Mouse (Mus musculus): Measurements from ENCODE around the gene Ap3b2.
"Not testable (repeated sequence)": the region's sequence is repeated elsewhere in the genome, so short reads cannot be mapped to it uniquely, and the experiment has no call there.

Gene Ap3b2

GRCm38 (mm10) chr7:81493331-81494021 lies at the start of gene Ap3b2:
Ap3b2 (minus strand) TSS chr7:81493925.
- no peak for DNase-seq (ENCODE audit: low read depth, low spot score)

GRCm38 (mm10) chr7:81542934-81543333 lies 49.2 kb upstream of the Ap3b2 start:
- no peak for DNase-seq (ENCODE audit: low read depth, low spot score)

GRCm38 (mm10) chr7:81541924-81542524 lies 48.3 kb upstream of the Ap3b2 start:
- DNase-seq (ENCODE audit: low read depth, low spot score) = no peak

- DNase-seq (ENCODE audit: low read depth, low spot score) = no peak
Measured at GRCm38 (mm10) chr7:81540999-81541398, 47.3 kb upstream of the Ap3b2 start.

DNA sequence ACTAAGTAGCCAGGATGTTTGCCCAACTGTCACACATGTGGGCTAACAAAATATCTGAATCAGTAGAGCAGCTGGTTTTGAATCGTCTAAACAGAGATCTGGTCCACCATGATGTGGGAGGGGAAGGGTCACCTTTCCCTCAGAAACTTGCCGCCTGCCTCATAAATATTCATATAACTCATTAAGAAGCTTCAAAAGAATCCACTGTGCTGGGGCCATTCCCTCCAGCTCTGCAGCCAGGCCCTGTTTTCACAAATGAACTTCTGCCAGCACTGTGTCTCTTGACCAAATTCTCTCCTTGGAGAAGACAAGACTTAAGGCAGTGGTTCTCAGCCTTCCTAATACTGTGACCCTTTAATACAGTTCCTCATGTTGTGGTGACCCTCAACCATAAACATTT lies 45.8 kb upstream of the Ap3b2 start:
- no peak for DNase-seq (ENCODE audit: low read depth, low spot score)

- peak; percentile 42 for DNase-seq (ENCODE audit: low read depth, low spot score)
Measured at GRCm38 (mm10) chr7:81538070-81538675, 44.4 kb upstream of the Ap3b2 start.

GRCm38 (mm10) chr7:81536478-81536877 lies 42.8 kb upstream of the Ap3b2 start:
- DNase-seq (ENCODE audit: low read depth, low spot score) = no peak

DNA sequence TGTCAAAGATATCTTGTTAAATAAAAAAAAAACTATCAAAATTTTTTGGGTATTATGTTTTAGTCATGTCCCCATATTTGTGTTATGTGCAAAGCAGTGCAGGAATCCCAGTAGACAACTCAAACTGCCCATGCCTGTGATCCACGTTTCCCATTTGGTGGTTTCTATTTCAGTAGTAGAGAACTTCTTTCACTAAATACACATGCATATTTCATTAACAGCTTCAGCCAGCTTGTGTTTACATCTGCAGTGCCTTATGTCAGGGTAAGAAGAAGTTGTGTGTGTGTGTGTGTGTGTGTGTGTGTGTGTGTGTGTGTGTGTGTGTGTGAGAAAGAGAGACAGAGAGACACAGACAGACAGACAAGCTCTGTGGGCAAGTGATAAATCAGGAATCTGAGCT lies 37.7 kb upstream of the Ap3b2 start:
- no peak for DNase-seq (ENCODE audit: low read depth, low spot score)

DNA sequence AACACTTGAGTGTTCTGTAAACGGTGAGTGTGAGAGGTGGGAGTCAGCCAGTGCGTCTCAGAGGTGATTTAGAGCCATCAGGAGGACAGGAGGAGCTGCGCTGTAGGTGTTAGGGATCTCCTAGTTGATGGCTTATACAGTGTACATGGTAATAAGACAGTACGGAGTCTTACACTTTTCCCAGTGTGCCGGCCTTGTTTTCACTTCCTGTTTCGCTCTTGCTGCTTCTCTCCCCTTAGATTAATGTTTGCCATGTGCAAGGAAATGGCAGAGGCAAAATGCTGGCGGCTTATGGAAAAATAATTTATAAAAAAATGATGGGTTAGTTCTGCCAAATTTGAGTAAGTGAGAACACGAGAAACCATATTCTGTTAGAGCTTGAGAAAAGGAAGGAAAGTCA lies 35.2 kb upstream of the Ap3b2 start:
- no peak for DNase-seq (ENCODE audit: low read depth, low spot score)

GRCm38 (mm10) chr7:81523663-81524017 lies 29.9 kb upstream of the Ap3b2 start:
- no peak for DNase-seq (ENCODE audit: low read depth, low spot score)

DNA sequence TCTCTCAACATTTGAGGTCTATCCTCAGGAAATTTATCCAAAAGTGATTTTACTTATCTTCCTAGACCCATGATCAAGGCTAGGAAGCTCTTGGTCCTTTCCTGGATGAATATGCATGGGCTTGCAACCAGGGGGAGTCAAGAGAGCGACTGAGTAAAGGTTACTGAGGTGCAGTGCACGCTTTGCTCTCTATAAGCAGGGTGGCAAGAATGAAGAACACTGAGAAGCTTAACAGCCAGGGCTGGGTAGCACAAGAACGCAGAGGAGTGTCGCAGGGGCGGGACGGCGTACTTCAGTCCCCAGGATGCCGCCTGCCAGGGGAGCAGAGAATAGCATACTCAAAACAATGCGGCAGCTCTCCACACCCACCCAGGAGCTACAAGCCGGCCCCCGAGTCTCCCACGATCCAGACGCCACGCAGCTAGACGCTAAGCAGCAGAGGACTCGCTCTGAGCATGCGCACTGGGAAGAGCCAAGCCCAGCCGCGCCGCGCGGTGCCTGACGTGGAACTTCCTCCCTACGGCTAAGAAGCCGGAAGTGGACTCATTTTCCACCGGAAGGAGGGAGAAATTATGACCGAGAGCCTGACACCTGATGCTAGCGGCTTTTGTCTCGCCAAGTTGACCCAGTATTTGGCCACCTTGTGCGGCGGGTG lies 29.4 kb upstream of the Ap3b2 start:
- DNase-seq (ENCODE audit: low read depth, low spot score) = peak; percentile 91

- no peak for DNase-seq (ENCODE audit: low read depth, low spot score)
Measured at GRCm38 (mm10) chr7:81516154-81517030, 22.7 kb upstream of the Ap3b2 start.

DNA sequence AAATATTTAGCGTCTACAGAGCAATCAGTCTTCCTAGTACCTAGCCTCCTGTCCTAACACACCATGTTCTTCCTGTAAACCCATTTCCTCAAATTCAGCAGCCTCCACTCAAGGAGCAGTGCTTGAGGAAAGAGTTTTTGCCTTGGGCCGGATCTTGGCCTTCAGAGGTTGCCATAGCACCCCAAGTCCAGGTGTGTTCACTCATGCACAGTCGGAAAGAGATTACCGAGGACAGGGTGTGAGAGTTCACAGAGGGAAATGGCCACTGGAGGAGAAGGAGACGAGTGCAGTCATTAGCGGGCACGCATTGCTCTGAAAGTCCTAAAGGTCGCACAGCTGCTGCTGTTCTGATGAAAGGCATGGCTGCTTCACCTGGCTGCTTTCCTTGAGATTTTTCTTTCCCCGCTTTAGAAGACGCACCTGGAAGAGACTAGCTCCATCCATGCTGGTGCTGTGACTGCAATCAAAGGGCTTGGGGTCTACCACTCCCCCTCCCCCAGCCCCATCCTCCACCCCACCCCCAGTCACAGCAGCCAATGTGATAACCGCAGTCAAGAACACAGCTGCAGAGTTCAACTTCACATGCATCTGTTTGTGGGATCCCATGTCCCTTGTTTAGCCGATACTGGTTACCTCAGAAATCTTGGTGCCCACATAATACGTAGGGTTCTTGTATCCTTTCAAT lies 21.3 kb upstream of the Ap3b2 start:
- DNase-seq (ENCODE audit: low read depth, low spot score) = no peak

- DNase-seq (ENCODE audit: low read depth, low spot score) = no peak
Measured at GRCm38 (mm10) chr7:81501050-81501449, 7.3 kb upstream of the Ap3b2 start.

GRCm38 (mm10) chr7:81498181-81498580 lies 4.5 kb upstream of the Ap3b2 start, which contains the start of gene BC048679:
BC048679 (minus strand) TSS chr7:81498281.
- DNase-seq (ENCODE audit: low read depth, low spot score) = no peak

- no peak for DNase-seq (ENCODE audit: low read depth, low spot score)
Measured at GRCm38 (mm10) chr7:81497171-81497570, 3.4 kb upstream of the Ap3b2 start.

- DNase-seq (ENCODE audit: low read depth, low spot score) = no peak
Measured at GRCm38 (mm10) chr7:81492628-81493027, 1.1 kb downstream of the Ap3b2 start.

GRCm38 (mm10) chr7:81489649-81490048 lies 4.1 kb downstream of the Ap3b2 start:
- peak; percentile 56 for DNase-seq (ENCODE audit: low read depth, low spot score)

DNA sequence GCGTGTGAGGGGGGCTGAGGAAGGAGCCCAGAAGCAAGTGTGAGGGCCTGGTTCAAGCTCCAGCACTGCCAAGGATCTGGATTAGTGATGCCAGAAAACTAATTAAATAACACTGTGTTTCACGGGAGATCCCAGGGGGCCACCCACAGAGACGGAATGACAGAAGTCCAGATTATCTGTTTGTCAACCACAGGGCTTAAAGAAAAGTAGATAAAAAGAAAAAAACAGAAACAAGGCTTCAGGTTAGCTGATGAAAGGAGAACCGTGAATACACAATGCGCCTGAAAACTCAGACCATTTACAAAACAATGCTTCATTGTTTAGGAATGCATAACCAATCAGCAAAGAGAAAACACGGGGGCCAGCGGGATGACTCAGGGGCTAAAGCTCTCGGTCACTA lies 12.9 kb downstream of the Ap3b2 start:
- DNase-seq (ENCODE audit: low read depth, low spot score) = peak; percentile 65

- DNase-seq (ENCODE audit: low read depth, low spot score) = peak; percentile 69
Measured at GRCm38 (mm10) chr7:81479531-81480090, 14.1 kb downstream of the Ap3b2 start.

DNA sequence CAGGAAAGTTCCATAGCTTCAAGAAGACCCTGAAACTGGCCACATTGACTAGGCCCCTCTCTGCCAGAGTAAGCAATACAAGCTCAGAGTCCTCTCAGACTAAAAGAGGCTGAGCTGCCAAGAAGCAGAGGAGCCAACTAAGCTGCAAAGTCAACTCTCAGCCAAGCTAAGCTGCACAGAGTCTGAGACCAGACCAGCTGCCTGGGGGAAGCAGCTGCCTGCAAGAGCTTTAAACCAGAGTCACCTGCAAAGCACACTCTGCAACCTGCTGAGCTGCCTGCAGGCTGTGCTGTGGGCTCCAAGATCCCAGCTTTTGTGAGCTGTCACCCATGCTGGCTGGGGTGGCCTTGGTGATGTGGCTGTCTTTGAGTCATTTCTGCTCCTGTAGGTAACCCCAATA lies 15.5 kb downstream of the Ap3b2 start:
- DNase-seq (ENCODE audit: low read depth, low spot score) = not testable (repeated sequence)
